Mouse (Mus musculus) kidney, embryonic 15.5 days (tissue): Measurements from ENCODE around the gene Arf3. TPM values are rescaled to one million over a fixed set of nuclear protein-coding genes. Genes with fewer than 3 reads are reported as not detected.

ENCODE experiments used
- ATAC-seq: fragments of 200-750 bp; cut with Nextera tagmentation; replicated peaks from 2 replicates; pipeline ENCODE4 v1.8.0; 2017; ENCODE audit warnings: moderate TSS enrichment; ENCODE audit not compliant: low FRiP score
- H3K27ac ChIP-seq: fragments of 300-500 bp; sonication (generic); 2 replicates; pipeline ENCODE4 v1.5.1; 2015; ENCODE audit warnings: mild to moderate bottlenecking, inconsistent platforms
- H3K27me3 ChIP-seq: fragments of 300-500 bp; sonication (generic); 2 replicates; pipeline ENCODE4 v1.6.1; 2015; ENCODE audit warnings: inconsistent platforms
- H3K36me3 ChIP-seq: fragments of 300-500 bp; sonication (generic); 2 replicates; pipeline ENCODE4 v1.6.1; 2015; ENCODE audit warnings: inconsistent platforms
- H3K4me1 ChIP-seq: fragments of 300-500 bp; sonication (generic); 2 replicates; pipeline ENCODE4 v1.6.1; 2015; ENCODE audit warnings: inconsistent platforms
- H3K4me2 ChIP-seq: fragments of 300-500 bp; sonication (generic); 2 replicates; pipeline ENCODE4 v1.6.1; 2015; ENCODE audit warnings: moderate library complexity, mild to moderate bottlenecking, inconsistent platforms
- H3K4me3 ChIP-seq: fragments of 300-500 bp; sonication (generic); replicated peaks from 2 replicates; pipeline ENCODE4 v1.5.1; 2015; ENCODE audit warnings: mild to moderate bottlenecking, inconsistent platforms
- H3K9ac ChIP-seq: fragments of 300-500 bp; sonication (generic); 2 replicates; pipeline ENCODE4 v1.6.1; 2015; ENCODE audit warnings: mild to moderate bottlenecking, inconsistent platforms
- H3K9me3 ChIP-seq: fragments of 300-500 bp; sonication (generic); replicated peaks from 2 replicates; pipeline ENCODE4 v1.6.1; 2016; ENCODE audit warnings: inconsistent platforms
- WGBS: fragments of 180-500 bp; shearing (Covaris S2); methylation state at CpG from one replicate; pipeline ENCODE4 v1.1.7; 2015; ENCODE audit warnings: mixed read lengths; 5-methylcytosine and 5-hydroxymethylcytosine counted together
- polyA plus RNA-seq: library from polyadenylated mRNA; unstranded; fragments of >200 nt; fragmentation: Nextera tagmentation; extraction: Ambion mirVana; gene quantifications from 2 replicates; pipeline ENCODE4 v1.2.1, GENCODE M21; 2015

The Arf3 gene
- polyA plus RNA-seq, 1 experiment from 2014 or later: 55.6 TPM

GRCm38 (mm10) chr15:98788972-98789660, 26.1 kb upstream of the Arf3 start:
- H3K4me3 ChIP-seq: peak overlapping the region; percentile 21; the same call in 1 of the 2 replicates
- no peak for ATAC-seq

GRCm38 (mm10) chr15:98787930-98788329, 24.9 kb upstream of the Arf3 start:
- ATAC-seq: no peak
- WGBS: 33% methylated on average over 4 of the region's 4 CpGs
- Histone ChIP-seq H3K27ac (no peak overlapping the region), H3K4me3 (no peak overlapping the region), H3K27me3 (peaks cover 85% of the 10 kb centered on the region), H3K9ac (no peak overlapping the region), H3K4me2 (no peak overlapping the region), H3K9me3 (no peaks in the 10 kb centered on the region), H3K36me3 (no peaks in the 10 kb centered on the region), H3K4me1 (peaks cover 35% of the 10 kb centered on the region)

More at GRCm38 (mm10) chr15:98788972-98789660, 26.1 kb upstream of the Arf3 start:
- Histone ChIP-seq H3K9ac (no peak overlapping the region), H3K9me3 (no peaks in the 10 kb centered on the region), H3K27me3 (peaks cover 90% of the 10 kb centered on the region), H3K4me2 (peak overlapping the region; percentile 47), H3K27ac (no peak overlapping the region), H3K4me1 (peaks cover 45% of the 10 kb centered on the region), H3K36me3 (no peaks in the 10 kb centered on the region)
- 12% methylated on average over 24 of the region's 24 CpGs for WGBS

GRCm38 (mm10) chr15:98785744-98786143, 22.7 kb upstream of the Arf3 start:
- H3K9me3 ChIP-seq: no peaks in the 10 kb centered on the region
- H3K4me3 ChIP-seq: no peak overlapping the region
- WGBS: 40% methylated on average over 7 of the region's 7 CpGs
- H3K36me3 ChIP-seq: no peaks in the 10 kb centered on the region
- H3K9ac ChIP-seq: no peak overlapping the region
- peaks cover 82% of the 10 kb centered on the region for H3K27me3 ChIP-seq
- no peak for ATAC-seq
- H3K4me2 ChIP-seq: no peak overlapping the region
- H3K27ac ChIP-seq: no peak overlapping the region
- H3K4me1 ChIP-seq: peaks cover 14% of the 10 kb centered on the region

- H3K27ac ChIP-seq: no peak overlapping the region
- H3K36me3 ChIP-seq: no peaks in the 10 kb centered on the region
- H3K9me3 ChIP-seq: no peaks in the 10 kb centered on the region
- H3K4me2 ChIP-seq: no peak overlapping the region
- no peak for ATAC-seq
- no peak overlapping the region for H3K9ac ChIP-seq
- H3K27me3 ChIP-seq: peaks cover 82% of the 10 kb centered on the region
- H3K4me3 ChIP-seq: no peak overlapping the region
- peaks cover 28% of the 10 kb centered on the region for H3K4me1 ChIP-seq
- WGBS: 29% methylated on average over 6 of the region's 6 CpGs
Observed at GRCm38 (mm10) chr15:98781166-98781565, 18.2 kb upstream of the Arf3 start.

GRCm38 (mm10) chr15:98780573-98780972, 17.6 kb upstream of the Arf3 start:
- peaks cover 87% of the 10 kb centered on the region for H3K27me3 ChIP-seq
- no peaks in the 10 kb centered on the region for H3K9me3 ChIP-seq
- ATAC-seq: no peak
- H3K4me1 ChIP-seq: peaks cover 34% of the 10 kb centered on the region
- WGBS: 8% methylated on average over 13 of the region's 13 CpGs
- no peak overlapping the region for H3K4me2 ChIP-seq
- H3K27ac ChIP-seq: no peak overlapping the region
- H3K9ac ChIP-seq: no peak overlapping the region
- no peak overlapping the region for H3K4me3 ChIP-seq
- H3K36me3 ChIP-seq: no peaks in the 10 kb centered on the region

- Histone ChIP-seq H3K9ac (no peak overlapping the region), H3K9me3 (no peaks in the 10 kb centered on the region), H3K4me2 (no peak overlapping the region), H3K27ac (no peak overlapping the region), H3K27me3 (peaks cover 87% of the 10 kb centered on the region), H3K4me3 (no peak overlapping the region), H3K36me3 (no peaks in the 10 kb centered on the region), H3K4me1 (peaks cover 35% of the 10 kb centered on the region)
- 1% methylated on average over 8 of the region's 8 CpGs for WGBS
- ATAC-seq: no peak
Observed at GRCm38 (mm10) chr15:98780075-98780474, 17.1 kb upstream of the Arf3 start.

GRCm38 (mm10) chr15:98778806-98779205, 15.8 kb upstream of the Arf3 start:
- peaks cover 38% of the 10 kb centered on the region for H3K4me1 ChIP-seq
- H3K4me3 ChIP-seq: peak overlapping the region; percentile 32; the same call in 1 of the 2 replicates
- H3K4me2 ChIP-seq: no peak overlapping the region
- no peaks in the 10 kb centered on the region for H3K9me3 ChIP-seq
- 2% methylated on average over 10 of the region's 11 CpGs for WGBS
- H3K36me3 ChIP-seq: no peaks in the 10 kb centered on the region
- no peak overlapping the region for H3K27ac ChIP-seq
- peaks cover 93% of the 10 kb centered on the region for H3K27me3 ChIP-seq
- ATAC-seq: no peak
- H3K9ac ChIP-seq: no peak overlapping the region

GRCm38 (mm10) chr15:98778191-98778770, 15.3 kb upstream of the Arf3 start:
- H3K4me2 ChIP-seq: peak overlapping the region; percentile 52
- peaks cover 97% of the 10 kb centered on the region for H3K27me3 ChIP-seq
- no peak overlapping the region for H3K27ac ChIP-seq
- 2% methylated on average over 23 of the region's 25 CpGs for whole genome bisulfite sequencing
- no peak overlapping the region for H3K9ac ChIP-seq
- no peaks in the 10 kb centered on the region for H3K36me3 ChIP-seq
- peaks cover 38% of the 10 kb centered on the region for H3K4me1 ChIP-seq
- H3K4me3 ChIP-seq: peak overlapping the region; percentile 32
- H3K9me3 ChIP-seq: no peaks in the 10 kb centered on the region
- no peak for ATAC-seq

- Histone ChIP-seq H3K27me3 (peaks cover 99% of the 10 kb centered on the region), H3K4me3 (peak within 1 kb of the TSS; percentile 32), H3K9ac (no peak within 1 kb of the TSS), H3K27ac (no peak within 1 kb of the TSS), H3K4me2 (peak within 1 kb of the TSS; percentile 52), H3K4me1 (peaks cover 43% of the 10 kb centered on the region), H3K36me3 (no peaks in the 10 kb centered on the region), H3K9me3 (no peaks in the 10 kb centered on the region)
- no peak for ATAC-seq
- WGBS: under 1% methylated on average over 31 of the region's 33 CpGs
Observed at GRCm38 (mm10) chr15:98777762-98778161, 14.7 kb upstream of the Arf3 start, which contains the start of gene Wnt10b. Gene Wnt10b (minus strand): TSS chr15:98778150.

- Histone ChIP-seq H3K9me3 (no peaks in the 10 kb centered on the region), H3K27me3 (peaks cover 100% of the 10 kb centered on the region), H3K36me3 (no peaks in the 10 kb centered on the region), H3K4me2 (peak overlapping the region; percentile 53), H3K4me3 (peak overlapping the region; percentile 32), H3K9ac (no peak overlapping the region), H3K4me1 (peaks cover 50% of the 10 kb centered on the region), H3K27ac (no peak overlapping the region)
- no peak for ATAC-seq
- 2% methylated on average over 19 of the region's 19 CpGs for WGBS
Observed at GRCm38 (mm10) chr15:98777005-98777616, 14.1 kb upstream of the Arf3 start.

GRCm38 (mm10) chr15:98776280-98777004, 13.4 kb upstream of the Arf3 start:
- peak; percentile 38 for ATAC-seq
- no peak overlapping the region for H3K9ac ChIP-seq

GRCm38 (mm10) chr15:98775533-98775932, 12.5 kb upstream of the Arf3 start:
- 2% methylated on average over 5 of the region's 5 CpGs for WGBS
- H3K4me2 ChIP-seq: 0 out of 2 replicates have a peak overlapping the region, but pooled peaks have one; percentile 53
- no peaks in the 10 kb centered on the region for H3K36me3 ChIP-seq
- peaks cover 100% of the 10 kb centered on the region for H3K27me3 ChIP-seq
- no peaks in the 10 kb centered on the region for H3K9me3 ChIP-seq
- H3K9ac ChIP-seq: no peak overlapping the region
- no peak overlapping the region for H3K4me3 ChIP-seq
- H3K27ac ChIP-seq: no peak overlapping the region
- H3K4me1 ChIP-seq: peaks cover 54% of the 10 kb centered on the region
- no peak for ATAC-seq

More at GRCm38 (mm10) chr15:98776280-98777004, 13.4 kb upstream of the Arf3 start:
- Histone ChIP-seq H3K9me3 (no peaks in the 10 kb centered on the region), H3K27ac (no peak overlapping the region), H3K4me3 (peak overlapping the region; percentile 31), H3K27me3 (peaks cover 100% of the 10 kb centered on the region), H3K36me3 (no peaks in the 10 kb centered on the region), H3K4me2 (peak overlapping the region; percentile 53), H3K4me1 (peaks cover 54% of the 10 kb centered on the region)
- WGBS: 1% methylated on average over 62 of the region's 62 CpGs
